Mouse (Mus musculus): Measurements from ENCODE around the gene Gm2a.

- TF ChIP-seq CTCF (IDR thresholded peaks at IDR 0.05; ENCODE audit: borderline replicate concordance, insufficient read depth, low read depth, low read length) (no peak), POLR2A (IDR thresholded peaks at IDR 0.05; ENCODE audit: borderline replicate concordance, insufficient read depth, low read length) (no peak)
These were observed 12.8 kb downstream of the Gm2a start for GRCm38 (mm10) chr11:55110566-55111169.
